Mouse (Mus musculus) mammary gland, adult 2 months (tissue): ENCODE data around the gene Hoxa11. TPM values are rescaled to one million over a fixed set of nuclear protein-coding genes. Genes with fewer than 3 reads are reported as not detected.

Experiments
- polyA plus RNA-seq: library from polyadenylated mRNA; depleted of rRNA; stranded (reverse); fragments of >200 nt; gene quantifications from 2 replicates; pipeline ENCODE4 v1.2.3, GENCODE M21; 2012; ENCODE audit warnings: low replicate concordance; rRNA removed

Gene Hoxa11
- not detected in 2 replicates for polyA plus RNA-seq

DNA sequence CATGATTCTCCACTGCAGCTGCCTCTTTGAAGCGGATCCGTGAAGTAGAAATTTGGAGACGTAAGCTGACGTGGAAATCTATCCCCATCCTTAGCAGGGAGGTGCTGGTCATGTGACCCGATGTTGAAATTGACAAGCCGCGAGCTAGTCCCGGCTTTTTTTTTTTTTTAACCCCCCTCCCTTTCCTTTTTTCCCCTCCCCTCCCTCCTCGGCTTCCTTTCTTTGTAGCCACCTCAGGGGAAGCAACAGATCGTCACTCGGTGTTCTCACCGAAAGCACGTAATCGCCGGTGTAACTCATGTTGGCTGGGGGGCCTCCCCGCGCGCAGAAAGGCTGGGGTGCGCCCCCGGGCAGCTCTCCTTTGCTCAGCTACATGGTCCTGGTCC is at the start of gene Hoxa11:
Hoxa11 (minus strand) TSS at position 54 of the 386 bp plus-strand sequence.

DNA sequence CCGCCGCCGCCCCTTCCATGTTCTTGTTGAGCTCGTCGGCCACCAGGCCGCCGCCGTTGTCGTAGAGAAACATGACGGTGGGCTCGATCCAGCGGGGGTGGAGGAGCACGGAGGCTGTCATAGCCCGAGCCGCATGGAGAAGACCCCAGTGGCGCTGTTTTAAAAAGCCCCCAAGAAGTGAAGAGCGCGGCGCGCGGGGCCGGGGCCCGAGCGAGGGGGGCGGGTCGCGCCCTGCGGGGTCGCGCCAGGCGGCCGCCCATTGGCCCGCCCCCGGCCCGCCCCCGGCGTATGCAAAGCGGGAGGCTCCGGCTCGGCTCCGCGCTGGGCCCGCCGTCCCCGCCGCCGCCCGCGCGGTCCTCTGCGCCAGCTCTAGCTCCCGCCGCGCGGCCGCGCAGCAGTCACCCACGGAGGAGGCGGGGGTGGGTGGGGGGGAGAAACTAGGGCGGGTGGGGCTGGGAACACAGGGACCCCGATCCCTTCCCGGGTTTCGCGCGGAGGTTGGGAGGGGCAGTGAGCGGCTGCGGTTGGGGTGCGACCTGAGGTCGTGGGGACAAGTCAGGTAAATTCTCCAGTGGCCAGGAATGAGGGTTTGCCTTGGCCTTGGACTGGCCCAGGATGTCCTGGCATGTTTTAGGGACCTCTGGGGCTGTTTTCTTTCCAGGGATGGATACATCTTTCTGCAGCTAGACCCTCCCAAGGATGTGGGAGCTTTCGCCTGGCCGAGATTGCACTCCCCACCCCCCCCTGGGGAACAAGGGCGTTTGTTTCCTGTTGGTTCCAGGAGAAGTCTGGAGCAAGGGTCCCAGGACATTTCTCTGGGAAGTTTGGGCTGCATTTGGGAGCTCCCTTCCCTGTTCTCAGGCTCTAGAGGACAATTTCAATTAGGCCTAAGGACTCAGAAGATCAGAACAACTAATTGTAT is 15.3 kb upstream of the Hoxa11 start, which contains the start of gene Hoxa13:
Hoxa13 (minus strand) TSS at position 227 of the 922 bp plus-strand sequence.

DNA sequence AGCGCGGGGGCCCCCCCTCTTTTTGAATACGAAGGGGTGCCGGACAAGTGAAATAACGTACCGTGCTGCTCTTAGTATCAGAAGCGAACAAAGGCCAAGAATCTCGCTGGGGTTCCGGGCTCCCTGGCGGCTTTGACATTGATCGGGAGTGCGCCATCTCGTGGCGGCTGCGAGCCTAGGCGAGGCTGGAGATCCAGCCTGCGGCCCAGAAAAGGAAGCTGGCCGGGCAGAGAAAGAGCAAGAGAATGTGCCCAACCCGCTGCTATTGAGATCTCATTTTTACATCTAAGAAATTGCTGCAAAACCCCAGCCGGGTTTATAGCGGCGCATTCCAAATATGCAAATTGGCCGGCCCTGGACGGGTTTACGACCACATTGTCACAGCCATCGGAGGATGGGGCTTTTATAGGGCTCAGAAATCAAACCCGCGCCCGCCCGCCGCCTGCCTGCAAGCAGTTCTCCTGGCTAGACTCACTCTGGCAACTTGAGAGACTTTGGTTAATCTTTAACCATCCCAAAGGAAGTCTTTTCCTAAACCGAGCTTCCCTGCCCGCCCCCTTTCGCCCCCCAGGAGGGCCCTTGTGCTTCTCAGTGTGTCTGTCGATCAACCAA is 5.1 kb downstream of the Hoxa11 start, which contains the start of gene Hoxa10:
Hoxa10 (minus strand) TSS at position 466 of the 612 bp plus-strand sequence.

DNA sequence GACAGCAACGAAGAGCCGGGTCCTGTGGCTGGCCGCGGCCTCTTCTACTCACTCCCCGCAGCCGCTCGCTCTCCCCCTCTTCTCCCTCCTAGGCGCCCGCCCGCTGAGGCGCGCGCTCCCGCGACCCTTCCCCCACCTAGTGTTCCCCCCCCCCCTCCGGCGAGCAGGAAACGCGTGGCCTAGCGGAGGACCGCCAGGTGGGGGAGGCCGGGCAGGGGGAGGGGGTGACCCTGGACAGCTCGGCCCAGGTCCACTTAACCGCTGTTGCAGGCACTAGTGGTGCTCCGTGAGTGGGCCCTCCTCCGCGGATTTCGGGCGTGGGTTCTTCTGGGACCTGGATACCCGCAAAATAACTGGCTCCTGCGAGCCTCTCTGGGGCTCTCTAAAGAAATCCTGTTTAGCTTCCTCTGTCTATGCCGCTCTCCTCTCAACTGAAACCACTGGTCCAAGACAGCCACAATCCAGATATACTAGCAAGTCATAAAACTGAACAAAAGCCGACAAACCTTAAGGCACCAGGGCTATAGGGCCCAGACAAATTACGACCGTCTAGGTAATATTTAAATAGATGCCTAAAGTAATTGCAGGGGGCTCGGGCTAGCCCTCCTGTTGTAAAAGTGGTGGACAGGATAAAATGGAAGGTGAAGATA is 15.0 kb downstream of the Hoxa11 start, which contains the start of gene Hoxa9:
Hoxa9 (minus strand) TSS at position 574 of the 650 bp plus-strand sequence.

DNA sequence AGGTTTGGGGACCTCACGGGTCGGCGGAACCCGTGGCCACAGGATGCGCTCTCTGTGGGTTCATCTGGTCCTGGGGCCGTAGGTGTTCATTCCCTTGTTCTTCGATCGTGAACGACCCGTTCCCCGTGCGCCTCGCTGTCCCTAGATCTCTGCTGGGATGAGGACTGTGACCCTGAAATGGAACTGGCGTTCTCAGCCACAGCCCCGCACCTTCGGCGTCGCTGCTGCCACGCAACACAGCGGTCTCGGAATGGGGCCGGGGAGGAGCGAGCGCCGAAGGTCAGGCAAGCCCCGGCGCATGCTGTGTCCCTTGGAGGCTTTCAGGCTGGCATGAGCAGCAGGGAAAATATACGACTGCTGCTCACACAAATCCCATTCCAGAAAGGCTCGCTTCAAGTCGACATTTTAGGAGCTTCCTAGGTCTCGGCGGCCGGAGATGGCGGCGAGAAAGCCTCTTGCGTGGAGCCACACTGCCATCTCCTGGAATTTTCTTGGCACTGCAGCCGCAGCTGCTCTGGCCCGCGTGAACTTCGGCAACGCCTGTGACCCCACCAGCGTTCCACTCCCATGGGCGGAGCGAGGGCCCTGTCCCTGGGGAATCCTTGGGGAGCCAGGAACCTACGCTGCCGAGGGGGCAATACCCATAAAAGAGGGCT is 24.1 kb downstream of the Hoxa11 start, which contains the start of gene Hoxa7:
Hoxa7 (minus strand) TSS at position 518 of the 656 bp plus-strand sequence.

GRCm38 (mm10) chr6:52213119-52213986 is 32.3 kb downstream of the Hoxa11 start, which contains the start of the genes Hoxa3 and Gm28308:
TSS of gene Hoxa3 (minus strand) at chr6:52213336.
TSS of gene Gm28308 (minus strand) at chr6:52213339.

DNA sequence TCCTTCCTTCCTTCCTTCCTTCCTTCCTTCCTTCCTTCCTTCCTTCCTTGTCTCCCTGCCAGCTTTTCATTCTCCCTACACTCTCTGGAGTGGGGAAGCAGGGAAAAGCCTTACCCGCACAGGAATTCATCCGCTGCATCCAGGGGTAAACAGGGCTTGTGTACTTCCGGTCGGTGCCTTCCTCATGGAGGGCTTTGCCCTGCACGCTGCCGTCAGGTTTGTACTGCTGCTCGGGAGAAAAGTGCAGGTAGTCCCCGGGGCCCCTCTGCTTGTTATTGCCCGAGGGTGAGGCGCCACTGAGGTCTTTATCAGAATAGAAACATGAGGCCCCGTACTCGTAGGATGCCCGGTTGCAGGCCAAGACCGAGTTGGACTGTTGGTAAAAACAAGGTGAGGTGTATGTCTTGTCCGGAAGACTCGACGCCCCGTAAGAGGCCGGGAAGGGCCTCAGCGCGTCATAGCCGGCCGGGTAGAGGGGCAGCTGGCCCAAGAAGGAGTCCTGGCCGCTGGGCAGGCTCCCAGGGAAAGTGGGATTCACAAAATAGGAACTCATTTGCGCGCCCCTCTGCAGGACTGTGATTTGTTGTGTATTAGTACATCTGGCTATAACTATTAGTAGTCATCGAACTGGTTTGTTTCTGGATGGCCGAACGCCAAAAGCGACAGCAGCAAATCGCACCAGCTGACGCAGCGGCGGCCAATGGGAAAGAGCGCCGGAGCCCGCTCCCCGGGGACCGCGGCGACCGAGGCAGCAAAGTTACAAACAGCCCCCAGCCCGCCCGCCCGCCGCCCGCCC is 37.3 kb downstream of the Hoxa11 start, which contains the start of gene Hoxa6:
Hoxa6 (minus strand) TSS at position 651 of the 796 bp plus-strand sequence.

DNA sequence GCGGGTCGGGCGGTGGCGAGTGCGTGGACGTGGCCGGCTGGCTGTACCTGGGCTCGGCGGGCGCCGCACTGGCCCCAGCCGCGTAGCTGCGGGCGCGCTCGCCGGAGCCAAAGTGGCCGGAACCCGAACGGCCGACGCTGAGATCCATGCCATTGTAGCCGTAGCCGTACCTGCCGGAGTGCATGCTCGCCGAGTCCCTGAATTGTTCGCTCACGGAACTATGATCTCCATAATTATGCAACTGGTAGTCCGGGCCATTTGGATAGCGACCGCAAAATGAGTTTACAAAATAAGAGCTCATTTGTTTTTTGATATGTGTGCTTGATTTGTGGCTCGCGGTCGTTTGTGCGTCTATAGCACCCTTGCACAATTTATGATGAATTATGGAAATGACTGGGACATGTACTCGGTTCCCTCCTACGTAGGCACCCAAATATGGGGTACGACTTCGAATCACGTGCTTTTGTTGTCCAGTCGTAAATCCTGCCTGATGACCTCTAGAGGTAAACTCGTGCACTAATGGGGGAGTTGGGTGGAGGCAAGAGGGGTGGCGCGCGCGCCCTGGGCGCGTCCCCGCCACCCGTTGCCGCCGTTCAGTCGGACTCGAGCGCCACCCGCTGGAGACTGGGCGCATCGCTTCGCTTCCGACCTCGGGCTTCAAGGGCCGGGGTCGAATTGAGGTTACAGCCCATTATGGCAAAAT is 41.4 kb downstream of the Hoxa11 start, which contains the start of gene Hoxa5:
Hoxa5 (minus strand) TSS at position 538 of the 703 bp plus-strand sequence.

Other genes with a start within 250 kb of the Hoxa11 start
- gene Skap2, start 233.3 kb downstream of the Hoxa11 start, polyA plus RNA-seq = 6.7 and 16.1 TPM in 2 replicates
- 1.6 and 2.6 TPM in 2 replicates for gene Hoxa1, start 87.5 kb downstream of the Hoxa11 start, polyA plus RNA-seq
- gene Hoxa2, start 81.0 kb downstream of the Hoxa11 start, polyA plus RNA-seq = 1.3 TPM in 2 replicates
- 0.03 TPM in 1 of 2 replicates, not detected in the other for gene 5730596B20Rik, start 68.3 kb downstream of the Hoxa11 start, polyA plus RNA-seq
- gene Hoxa4, start 54.1 kb downstream of the Hoxa11 start, polyA plus RNA-seq = 1.9 and 3.3 TPM in 2 replicates
- gene Hoxa5, start 41.2 kb downstream of the Hoxa11 start, polyA plus RNA-seq = 3.1 and 6.1 TPM in 2 replicates
- gene Hoxa6, start 37.1 kb downstream of the Hoxa11 start, polyA plus RNA-seq = 2.0 and 2.7 TPM in 2 replicates
- gene Hoxa3, start 32.5 kb downstream of the Hoxa11 start, polyA plus RNA-seq = 3.6 and 7.8 TPM in 2 replicates
- gene Gm28308, start 32.5 kb downstream of the Hoxa11 start, polyA plus RNA-seq = 1.4 and 3.1 TPM in 2 replicates
- 14.6 and 16.5 TPM in 2 replicates for gene Hoxa7, start 24.0 kb downstream of the Hoxa11 start, polyA plus RNA-seq
- gene Hoxa9, start 14.7 kb downstream of the Hoxa11 start, polyA plus RNA-seq = 9.8 and 43.7 TPM in 2 replicates
- 3.2 and 5.4 TPM in 2 replicates for gene Hoxa10, start 5.0 kb downstream of the Hoxa11 start, polyA plus RNA-seq
- not detected in 2 replicates for gene Hoxa13, start 15.1 kb upstream of the Hoxa11 start, polyA plus RNA-seq
- not detected in 2 replicates for gene Evx1, start 67.7 kb upstream of the Hoxa11 start, polyA plus RNA-seq